Mouse (Mus musculus) CD8-positive naive resting alpha-beta T cell, adult 2 months (primary cell): ENCODE measurements around the gene Slit2.

Experiments used
- DNase-seq, 2 experiments: peaks; one replicate each; pipeline ENCODE4 v3.0.0; 2022; ENCODE audit warnings: low read depth in 2 of 2, low spot score in 2 of 2

Gene Slit2

GRCm38 (mm10) chr5:48050637-48051314 lies 67.8 kb downstream of the Slit2 start:
- DNase-seq, result no peak

- no peak for DNase-seq
These were observed 75.7 kb downstream of the Slit2 start for GRCm38 (mm10) chr5:48058612-48059011.

- no peak for DNase-seq
These were observed 77.8 kb downstream of the Slit2 start for GRCm38 (mm10) chr5:48060715-48061114.

- DNase-seq, result no peak
These were observed 95.8 kb downstream of the Slit2 start for GRCm38 (mm10) chr5:48078730-48079129.

DNA sequence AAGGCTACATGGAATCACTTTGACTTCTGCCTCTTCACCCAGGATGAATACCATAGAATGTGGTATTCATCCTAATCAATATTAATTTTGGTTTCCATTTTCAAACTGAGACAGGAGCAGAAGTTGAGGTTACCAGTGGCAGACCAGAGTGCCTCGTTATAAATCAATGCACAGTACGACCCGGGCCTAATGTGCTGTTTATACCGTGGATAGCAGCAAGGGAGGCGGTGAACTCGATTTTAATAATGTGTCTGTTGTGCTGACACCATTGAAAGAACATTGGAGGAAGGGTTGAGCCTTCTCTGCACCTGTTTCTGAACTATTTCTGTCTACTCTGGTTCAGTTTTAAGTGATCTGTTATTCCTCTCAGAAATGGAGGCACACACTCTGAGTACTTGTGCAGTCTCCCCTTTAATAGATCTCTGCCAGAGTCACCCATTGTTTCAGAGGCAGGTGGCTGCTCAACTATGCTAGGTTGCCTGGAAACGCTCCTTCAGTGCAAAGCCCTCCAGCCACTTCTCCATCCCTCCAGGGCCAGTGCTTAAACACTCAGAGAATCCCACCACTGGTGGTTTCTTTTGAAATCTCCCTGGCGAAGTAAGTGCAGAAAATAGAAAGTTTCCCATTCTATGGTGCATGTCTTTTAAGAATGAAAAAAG lies 98.4 kb downstream of the Slit2 start:
- no peak for DNase-seq

- no peak for DNase-seq
These were observed 130.5 kb downstream of the Slit2 start for GRCm38 (mm10) chr5:48113400-48113799.

DNA sequence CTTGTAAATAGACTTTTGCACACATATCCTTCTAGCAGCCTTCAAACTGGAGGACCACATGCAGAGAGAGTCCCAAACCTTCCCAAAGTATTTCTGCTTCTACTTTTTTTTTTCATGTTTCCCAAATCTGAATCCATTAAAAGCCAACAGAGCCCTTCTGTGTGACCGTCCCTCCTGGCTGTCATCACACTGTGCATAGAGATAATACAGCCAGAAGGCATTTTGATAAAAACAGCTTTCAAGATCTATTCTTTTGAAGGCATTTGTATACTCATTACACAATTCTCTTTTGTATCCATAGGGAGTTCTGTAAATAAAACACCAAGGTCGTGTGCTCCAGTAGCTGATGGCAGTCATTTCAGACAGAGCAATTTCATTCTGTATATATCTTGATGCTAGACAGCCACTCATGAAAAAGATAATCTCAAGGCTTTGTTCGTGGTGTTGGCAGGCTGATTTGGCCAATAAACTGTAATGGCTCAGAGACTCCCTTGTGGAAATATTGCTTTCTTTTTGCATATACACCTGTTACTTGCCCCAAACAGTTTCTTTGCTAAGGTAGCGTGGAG lies 132.1 kb downstream of the Slit2 start:
- no peak for DNase-seq

- no peak for DNase-seq
These were observed 139.7 kb downstream of the Slit2 start for GRCm38 (mm10) chr5:48122651-48123050.

DNA sequence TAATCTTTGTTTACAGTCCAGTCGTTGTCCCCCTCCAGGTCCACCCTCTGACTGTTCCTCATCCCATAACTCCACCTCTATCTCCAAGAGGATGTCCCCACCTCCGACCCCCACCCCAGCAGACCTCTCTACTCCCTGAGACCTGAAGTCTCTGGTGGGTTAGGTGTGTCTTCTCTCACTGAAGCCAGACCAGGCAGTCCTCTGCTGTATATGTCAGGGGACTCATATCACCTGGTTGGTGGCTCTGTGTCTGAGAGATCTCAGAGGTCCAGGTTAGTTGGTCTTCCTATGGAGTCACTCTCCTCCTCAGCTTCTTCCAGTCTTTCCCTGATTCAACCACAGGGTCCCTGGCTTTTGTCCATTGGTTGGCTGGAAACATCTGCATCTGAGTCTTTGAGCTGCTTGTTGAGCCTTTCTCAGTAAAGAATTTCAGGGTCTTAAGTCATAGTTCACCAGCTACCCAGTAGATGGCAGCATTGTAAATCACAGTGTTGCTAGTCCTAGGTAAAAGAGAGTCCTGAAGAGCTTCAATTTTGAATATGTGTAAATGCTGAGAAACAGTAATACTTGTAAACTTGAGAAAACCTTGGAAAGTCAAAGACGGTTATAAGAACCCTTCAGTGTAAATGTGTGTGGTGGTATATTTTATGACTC lies 143.0 kb downstream of the Slit2 start:
- DNase-seq, result no peak

DNA sequence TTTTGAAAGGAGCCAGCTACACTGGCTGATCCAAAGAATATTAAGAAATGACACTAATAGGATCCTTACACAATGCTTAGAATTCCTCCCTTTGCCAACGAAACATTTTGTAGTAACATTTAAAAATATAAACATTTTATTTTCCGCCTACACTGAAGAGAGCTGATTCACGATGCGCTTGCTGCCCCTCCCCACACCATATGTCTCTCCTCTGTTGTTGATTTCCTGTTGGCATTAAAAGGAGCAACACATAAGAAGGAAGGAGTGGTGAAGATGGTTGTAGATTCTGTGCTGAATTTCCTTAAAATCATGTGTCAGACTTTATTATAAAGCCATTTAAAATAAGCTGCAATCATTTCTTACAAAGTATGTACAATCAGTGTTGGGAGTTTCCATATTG lies 147.0 kb downstream of the Slit2 start:
- DNase-seq, result no peak

- no peak for DNase-seq
These were observed 153.6 kb downstream of the Slit2 start for GRCm38 (mm10) chr5:48136571-48136970.

DNA sequence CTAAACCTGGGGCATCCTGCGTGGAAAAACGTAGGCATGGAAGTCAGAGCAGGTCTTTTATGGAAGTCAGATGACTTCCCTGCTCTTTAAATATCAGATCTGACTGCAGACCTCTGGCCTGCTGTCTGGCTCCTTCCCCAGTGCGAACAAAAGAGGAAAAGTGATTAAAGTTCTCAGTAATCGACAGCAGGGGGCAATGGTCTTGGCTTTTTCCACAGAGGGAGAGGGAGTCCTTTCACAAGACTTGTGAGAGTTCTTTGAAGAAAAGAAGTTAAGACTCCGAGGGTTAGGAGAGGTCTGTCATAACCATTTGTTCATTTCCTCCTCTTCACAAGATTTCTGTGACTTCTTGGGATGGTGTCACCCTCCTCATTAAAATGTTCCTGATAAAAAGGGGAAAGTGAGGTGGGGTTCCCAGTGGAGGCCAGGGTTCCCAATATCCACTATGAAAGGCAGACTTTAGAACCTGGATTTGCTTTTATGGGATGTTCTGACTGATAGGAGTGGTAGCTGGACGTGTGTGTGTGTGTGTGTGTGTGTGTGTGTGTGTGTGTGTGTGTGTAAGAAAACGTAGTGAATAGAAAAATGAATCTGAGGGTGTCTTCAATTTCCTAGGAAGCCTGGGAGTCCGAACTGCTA lies 156.0 kb downstream of the Slit2 start:
- DNase-seq, result no peak

GRCm38 (mm10) chr5:48139488-48139862 lies 156.5 kb downstream of the Slit2 start:
- no peak for DNase-seq

GRCm38 (mm10) chr5:48146082-48146481 lies 163.1 kb downstream of the Slit2 start:
- DNase-seq, result no peak

GRCm38 (mm10) chr5:48160829-48161228 lies 177.9 kb downstream of the Slit2 start:
- no peak for DNase-seq

DNA sequence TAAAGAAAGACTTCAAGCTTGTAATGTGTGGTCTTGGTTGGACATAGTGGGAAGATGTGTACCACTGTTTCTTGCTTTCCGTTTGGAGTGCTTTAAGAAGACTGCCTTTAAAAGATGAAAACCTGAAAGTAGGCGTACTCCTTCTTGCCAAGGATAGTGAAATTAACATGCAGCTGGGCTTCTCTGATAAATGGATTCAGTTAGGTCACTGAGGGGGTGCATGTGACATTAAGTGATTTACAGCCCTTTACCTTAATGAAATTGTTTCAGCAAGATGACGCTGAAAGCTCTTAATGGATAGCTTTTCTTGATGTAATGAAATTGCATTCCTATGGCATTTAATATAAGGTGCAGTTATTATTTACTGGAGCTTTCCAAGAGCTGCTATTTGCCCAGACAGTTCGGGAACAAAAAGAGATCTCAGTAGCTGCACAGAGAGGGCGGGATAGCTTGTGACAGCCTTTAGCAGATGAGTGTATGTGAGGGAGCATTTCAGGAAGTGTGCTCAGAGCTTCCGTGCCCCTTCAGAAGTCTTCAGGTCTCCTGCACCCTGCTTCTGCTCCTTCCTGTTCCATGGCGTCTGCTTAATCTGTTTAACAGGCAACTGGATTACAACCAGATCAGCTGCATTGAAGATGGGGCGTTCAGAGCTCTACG lies 198.8 kb downstream of the Slit2 start:
- no peak for DNase-seq

GRCm38 (mm10) chr5:48184358-48184757 lies 201.4 kb downstream of the Slit2 start:
- no peak for DNase-seq

- no peak for DNase-seq
These were observed 204.9 kb downstream of the Slit2 start for GRCm38 (mm10) chr5:48187819-48188218.

DNA sequence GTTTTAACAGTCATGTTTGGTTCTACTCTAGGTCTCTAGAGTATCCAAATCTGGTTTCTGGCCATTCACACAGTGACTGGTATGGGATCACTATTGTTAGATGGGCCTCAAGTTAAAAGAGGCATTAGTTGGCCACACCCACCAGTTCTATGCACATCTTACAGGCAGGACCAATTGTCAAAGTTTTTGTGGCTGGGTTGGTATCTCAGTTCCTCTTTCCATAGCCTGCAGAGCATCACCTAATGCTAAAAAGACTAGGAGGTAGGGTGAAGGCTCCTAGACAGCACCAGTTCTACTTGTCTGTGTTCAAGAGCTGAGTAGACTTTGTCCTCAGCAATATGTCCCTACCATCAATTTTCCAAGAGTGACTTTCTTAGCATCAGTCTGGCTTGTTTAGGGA lies 216.4 kb downstream of the Slit2 start:
- no peak for DNase-seq

DNA sequence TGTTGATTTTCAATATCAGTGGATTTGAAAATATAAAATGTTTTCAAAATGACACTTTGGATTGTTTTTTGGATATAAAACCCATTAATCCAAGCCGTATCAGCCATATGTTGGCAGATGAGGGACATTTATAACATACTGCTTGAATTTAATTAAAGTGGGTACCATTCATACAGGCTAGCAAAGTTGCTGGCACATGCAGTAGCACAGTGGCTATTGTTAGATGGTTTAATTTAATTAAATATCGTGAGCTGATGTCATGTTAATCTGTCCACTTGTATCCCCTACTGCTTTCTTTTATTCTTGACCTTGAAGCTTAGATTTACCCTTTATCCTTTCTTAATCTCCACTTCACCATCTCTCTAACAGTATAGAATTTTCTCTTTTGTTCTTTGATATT lies 232.3 kb downstream of the Slit2 start:
- DNase-seq, result no peak

DNA sequence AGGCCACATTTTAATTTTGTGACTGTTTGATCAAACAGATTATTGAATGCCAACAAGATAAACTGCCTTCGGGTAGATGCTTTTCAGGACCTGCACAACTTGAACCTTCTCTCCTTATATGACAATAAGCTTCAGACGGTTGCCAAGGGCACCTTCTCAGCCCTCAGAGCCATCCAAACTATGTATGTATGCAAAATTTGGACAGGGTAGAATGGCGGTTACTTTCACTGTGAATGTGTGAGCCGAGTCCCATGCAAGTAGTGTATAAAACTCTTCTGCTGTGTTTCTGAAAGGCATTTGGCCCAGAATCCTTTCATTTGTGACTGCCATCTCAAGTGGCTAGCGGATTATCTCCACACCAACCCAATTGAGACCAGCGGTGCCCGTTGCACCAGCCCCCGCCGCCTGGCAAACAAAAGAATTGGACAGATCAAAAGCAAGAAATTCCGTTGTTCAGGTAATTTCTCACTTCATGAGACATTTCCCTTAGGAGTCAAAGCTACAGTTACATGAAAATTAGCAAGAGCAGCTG lies 236.8 kb downstream of the Slit2 start:
- no peak for DNase-seq
